Mouse (Mus musculus) layer of hippocampus, adult 2 months (tissue): Measurements from ENCODE around the gene Gm15056. TPM values are rescaled to one million over a fixed set of nuclear protein-coding genes. Genes with fewer than 3 reads are reported as not detected.

Source experiments
- DNase-seq, 2 experiments: peaks; one replicate each; pipeline ENCODE4 v3.0.0; 2022; ENCODE audit warnings: low spot score in 2 of 2
- H3K27ac ChIP-seq: fragments of 200-600 bp; 2 replicates; pipeline ENCODE4 v1.8.1; 2022
- H3K4me3 ChIP-seq: fragments of 200-600 bp; 2 replicates; pipeline ENCODE4 v1.8.1; 2022; ENCODE audit warnings: mild to moderate bottlenecking
- CTCF ChIP-seq: fragments of 200-600 bp; conservative IDR thresholded peaks from 2 replicates; pipeline ENCODE4 v1.8.1; 2022; ENCODE audit warnings: antibody characterized with exemption, mild to moderate bottlenecking, moderate library complexity
- long read RNA-seq, 2 experiments: library from polyadenylated mRNA; stranded (forward); transcript quantifications; one replicate each; pipeline ENCODE4 v2.0.0; 2021; ENCODE audit warnings: borderline mapping rate in 2 of 2
- total RNA-seq, 2 experiments: library from RNA; stranded (reverse); gene quantifications; 2 replicates each; pipeline ENCODE4 v1.2.3; 2021

The Gm15056 gene
- not detected for total RNA-seq
- long read RNA-seq, experiment 1: 0 reads
- long read RNA-seq, experiment 2: 0 reads

DNA sequence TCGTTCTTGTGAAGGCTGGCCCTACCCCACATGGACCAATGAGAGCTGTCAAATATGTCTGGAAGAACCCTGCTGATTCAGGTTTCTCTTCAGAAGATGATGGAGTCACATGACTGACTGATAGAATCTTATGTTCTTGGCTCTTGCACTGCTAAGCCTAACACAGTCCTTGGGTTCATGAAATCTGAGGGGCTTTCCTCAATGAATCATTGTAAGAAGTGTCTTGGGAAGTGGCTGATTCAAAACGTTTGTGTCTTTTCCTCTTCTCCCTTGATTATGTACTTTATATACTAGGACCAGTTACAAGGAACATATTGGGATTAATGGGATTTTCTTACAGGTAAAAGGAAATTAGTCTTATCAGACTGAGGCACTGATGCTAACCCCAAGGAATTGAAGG lies at the start of gene Gm15056:
Gm15056 (minus strand) TSS at position 101 of the 400 bp plus-strand sequence.
- no peak within 1 kb of the TSS for H3K4me3 ChIP-seq
- no peak for DNase-seq
- TF ChIP-seq CTCF: no peak
- H3K27ac ChIP-seq: no peak within 1 kb of the TSS

DNA sequence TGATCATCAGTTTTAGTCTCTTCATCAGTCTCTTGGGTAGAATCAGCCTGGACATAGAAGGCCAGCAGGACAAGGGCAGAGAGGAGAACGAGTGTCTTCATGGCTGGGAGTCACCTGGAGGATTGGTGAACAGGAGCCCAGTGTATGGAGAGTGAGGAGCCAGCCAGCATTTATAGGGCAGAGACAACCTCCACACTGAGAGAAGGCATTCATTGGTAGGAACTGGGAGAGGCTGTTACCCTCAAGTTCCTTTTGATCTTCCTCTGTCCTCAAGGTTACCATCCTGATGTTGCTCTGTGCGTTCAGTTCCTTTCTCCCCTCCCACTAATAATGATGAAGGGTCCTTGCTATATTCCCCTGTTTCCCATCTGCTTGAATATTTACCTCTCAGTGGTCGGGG lies 42.2 kb upstream of the Gm15056 start, which contains the start of gene AY761185:
AY761185 (minus strand) TSS at position 101 of the 400 bp plus-strand sequence.
- H3K4me3 ChIP-seq: no peak within 1 kb of the TSS
- no peak for TF ChIP-seq CTCF
- no peak for DNase-seq
- H3K27ac ChIP-seq: no peak within 1 kb of the TSS

GRCm38 (mm10) chr8:20921971-20922370 lies 19.5 kb upstream of the Gm15056 start, which contains the start of gene Gm6040:
Gene Gm6040, minus strand, starts transcription at chr8:20922071.
- no peak for TF ChIP-seq CTCF
- Histone ChIP-seq H3K4me3 (no peak within 1 kb of the TSS), H3K27ac (no peak within 1 kb of the TSS)
- DNase-seq: no peak

DNA sequence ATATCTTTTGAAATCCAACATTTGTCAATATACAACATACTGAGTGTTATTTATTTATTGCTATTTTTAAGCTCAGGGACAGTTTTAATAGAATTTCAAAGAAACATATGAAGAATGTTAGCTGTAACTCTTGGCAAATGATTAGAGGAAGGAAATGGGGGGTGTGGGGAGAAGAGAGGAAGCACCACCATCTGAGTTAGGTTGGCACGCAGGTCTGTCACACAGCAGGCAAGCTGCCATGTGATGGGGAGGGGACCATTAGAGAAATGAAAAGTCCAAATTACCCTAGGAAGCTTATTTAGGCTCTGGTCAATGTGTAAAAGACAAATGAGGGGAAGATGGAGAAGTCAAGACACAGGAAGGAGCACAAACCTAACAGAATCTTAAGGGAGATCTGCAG lies 9.9 kb upstream of the Gm15056 start:
- no peak for TF ChIP-seq CTCF
- H3K4me3 ChIP-seq: no peak overlapping the region
- H3K27ac ChIP-seq: no peak overlapping the region
- DNase-seq: no peak

DNA sequence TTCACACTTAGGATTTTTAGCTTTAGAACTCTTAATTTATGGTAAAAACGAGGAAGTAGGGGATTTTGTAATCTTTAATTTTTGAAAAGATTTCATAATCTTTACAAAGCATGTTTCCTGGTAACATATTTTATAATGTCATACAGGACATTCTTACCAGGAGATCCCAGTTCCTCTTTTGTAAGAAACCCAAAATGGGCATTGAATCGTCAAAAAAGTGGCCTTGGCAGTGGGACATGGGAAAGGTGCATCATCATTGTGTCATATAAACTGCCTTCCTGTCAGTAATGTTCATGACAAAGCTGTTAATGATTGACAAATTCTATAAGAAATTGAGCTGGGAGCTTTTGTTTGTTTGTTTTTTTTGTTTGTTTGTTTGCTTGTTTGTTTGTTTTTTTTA lies 5.8 kb upstream of the Gm15056 start:
- Histone ChIP-seq H3K27ac (no peak overlapping the region), H3K4me3 (no peak overlapping the region)
- DNase-seq: no peak
- no peak for TF ChIP-seq CTCF

GRCm38 (mm10) chr8:20907119-20907518 lies 4.7 kb upstream of the Gm15056 start:
- TF ChIP-seq CTCF: no peak
- no peak for DNase-seq
- H3K4me3 ChIP-seq: no peak overlapping the region
- H3K27ac ChIP-seq: no peak overlapping the region

- DNase-seq: no peak
- H3K4me3 ChIP-seq: no peak within 1 kb of the TSS
- TF ChIP-seq CTCF: no peak
- no peak within 1 kb of the TSS for H3K27ac ChIP-seq
Observed at GRCm38 (mm10) chr8:20892369-20892768, 10.1 kb downstream of the Gm15056 start, which contains the start of gene Defb33. Gene Defb33, plus strand, starts transcription at chr8:20892669.

GRCm38 (mm10) chr8:20874608-20875007 lies 27.8 kb downstream of the Gm15056 start:
- no peak for TF ChIP-seq CTCF
- H3K4me3 ChIP-seq: no peak overlapping the region
- no peak overlapping the region for H3K27ac ChIP-seq
- DNase-seq: no peak

Other genes starting within 250 kb of the Gm15056 start
- not detected for gene Defb33, start 10.0 kb downstream of the Gm15056 start, total RNA-seq
- not detected for gene Gm6040, start 19.4 kb upstream of the Gm15056 start, total RNA-seq
- gene AY761185, start 42.1 kb upstream of the Gm15056 start, total RNA-seq: not detected
- not detected for gene Defa21, start 122.9 kb upstream of the Gm15056 start, total RNA-seq
- not detected for gene Defa23, start 152.4 kb upstream of the Gm15056 start, total RNA-seq
- not detected for gene Defa35, start 162.4 kb upstream of the Gm15056 start, total RNA-seq
- not detected for gene Defa25, start 181.8 kb upstream of the Gm15056 start, total RNA-seq
- gene Gm14851, start 193.4 kb upstream of the Gm15056 start, total RNA-seq: not detected
- not detected for gene Defa30, start 232.0 kb upstream of the Gm15056 start, total RNA-seq